Mouse (Mus musculus) cerebellum, adult 9-10 months (tissue): ENCODE measurements around the gene D16Ertd472e.

Experiments
- DNase-seq: peaks from one replicate; pipeline ENCODE4 v3.0.0; 2022

Gene D16Ertd472e

DNA sequence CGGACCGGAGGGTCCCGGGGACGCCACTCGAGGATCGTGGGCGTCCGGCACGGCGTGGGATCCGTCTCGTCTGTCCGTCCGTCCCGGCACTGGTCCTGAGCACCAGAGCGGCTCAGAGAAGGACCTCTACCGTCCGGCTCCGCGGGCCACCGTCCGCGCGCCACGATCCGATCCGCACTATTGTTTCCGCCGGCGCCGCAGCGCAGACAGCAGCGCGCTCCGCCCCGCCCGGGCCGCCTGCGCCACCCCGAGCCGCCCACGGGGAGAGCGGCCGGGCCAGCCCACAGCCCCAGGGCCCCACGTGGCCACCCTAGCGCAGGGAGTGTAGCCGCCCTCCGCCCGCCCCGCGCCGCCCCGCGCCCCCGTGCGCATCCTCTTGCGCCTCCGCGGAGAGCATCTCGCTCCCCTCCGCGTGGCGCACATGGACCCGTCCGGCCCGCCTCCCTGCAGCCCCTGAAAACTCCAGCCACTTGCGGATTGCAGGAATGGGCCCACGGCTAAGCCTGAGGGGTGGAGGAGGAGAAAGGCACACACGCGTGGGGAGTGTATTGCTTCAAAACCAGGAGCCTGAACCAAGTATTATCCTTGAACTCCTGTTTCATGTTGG, at the start of gene D16Ertd472e:
D16Ertd472e (minus strand) TSS at position 231 of the 607 bp plus-strand sequence.
- peak; percentile 12 for DNase-seq

DNA sequence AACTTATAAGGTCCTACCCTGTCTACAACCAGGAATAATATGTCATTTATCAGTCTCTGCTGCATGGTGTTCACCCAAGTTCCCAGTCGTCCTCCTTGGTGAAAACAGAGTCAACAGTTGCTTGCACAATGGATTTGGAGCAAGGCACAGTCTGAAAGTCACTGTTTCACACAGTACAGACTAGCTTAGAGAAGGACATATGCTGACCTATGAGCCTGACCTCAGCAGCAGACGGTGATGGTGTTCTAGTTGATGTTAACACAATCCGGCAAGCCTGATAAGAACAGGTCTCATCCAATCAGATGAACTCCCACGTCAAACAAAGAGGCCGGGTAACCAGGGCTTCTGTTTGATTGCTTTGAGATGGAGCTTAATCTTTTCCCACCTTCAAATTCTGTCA, 46.2 kb upstream of the D16Ertd472e start:
- no peak for DNase-seq

DNA sequence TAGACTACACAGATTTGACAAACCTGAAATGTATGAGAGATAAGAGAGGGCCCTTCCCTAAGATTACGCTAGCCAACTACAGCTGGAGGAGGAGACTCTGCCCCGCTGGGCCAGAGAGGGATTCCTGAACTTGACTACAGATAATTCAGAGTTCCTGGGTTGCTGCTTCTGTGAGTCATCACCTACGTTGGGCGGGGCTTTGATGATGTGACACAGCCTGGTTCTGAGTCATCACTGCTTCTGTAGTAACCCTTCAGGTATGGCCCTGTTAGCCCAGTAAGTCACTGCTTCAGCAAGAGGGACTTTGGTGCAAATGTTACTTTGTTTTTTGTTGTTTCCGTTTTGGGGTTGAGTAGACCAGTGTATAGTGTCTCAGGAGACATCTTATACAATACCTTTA, 42.9 kb upstream of the D16Ertd472e start:
- no peak for DNase-seq

DNA sequence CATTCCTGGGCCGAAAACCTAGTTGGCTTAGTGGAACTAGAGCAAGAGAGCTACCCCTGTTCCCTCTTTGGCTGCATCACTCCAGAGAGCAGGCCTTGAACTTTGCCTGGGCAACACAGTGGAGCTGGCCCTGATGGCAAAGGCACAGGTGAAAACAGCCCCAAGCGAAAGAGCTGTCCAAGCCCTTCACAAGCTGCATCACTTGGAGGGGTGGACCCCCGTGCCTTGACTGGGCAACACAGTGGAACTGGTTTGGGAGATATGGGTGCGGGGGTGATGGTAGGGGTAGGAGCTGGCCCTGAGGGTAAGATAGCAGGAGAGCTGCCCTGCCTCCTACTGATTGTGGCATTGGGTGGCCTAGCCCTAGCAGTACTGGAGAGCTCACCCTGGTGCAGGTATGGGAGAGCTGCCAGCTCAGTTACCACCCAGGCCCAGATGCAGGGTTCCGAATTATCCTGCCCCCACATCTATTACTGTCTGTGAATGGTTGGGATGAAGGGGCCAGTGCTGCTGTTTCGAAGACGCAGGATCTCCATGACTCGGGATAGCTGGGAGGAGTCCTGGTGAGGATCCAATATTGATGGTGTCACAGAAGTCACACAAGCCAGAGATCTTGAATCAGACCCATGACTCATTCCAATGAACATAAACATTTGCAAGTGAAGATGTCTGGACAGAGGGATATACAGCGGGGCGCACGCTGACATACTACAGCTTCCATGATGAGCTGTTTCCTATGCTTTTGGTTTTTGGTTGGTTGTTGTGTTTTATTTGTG, 41.4 kb upstream of the D16Ertd472e start:
- DNase-seq = no peak

DNA sequence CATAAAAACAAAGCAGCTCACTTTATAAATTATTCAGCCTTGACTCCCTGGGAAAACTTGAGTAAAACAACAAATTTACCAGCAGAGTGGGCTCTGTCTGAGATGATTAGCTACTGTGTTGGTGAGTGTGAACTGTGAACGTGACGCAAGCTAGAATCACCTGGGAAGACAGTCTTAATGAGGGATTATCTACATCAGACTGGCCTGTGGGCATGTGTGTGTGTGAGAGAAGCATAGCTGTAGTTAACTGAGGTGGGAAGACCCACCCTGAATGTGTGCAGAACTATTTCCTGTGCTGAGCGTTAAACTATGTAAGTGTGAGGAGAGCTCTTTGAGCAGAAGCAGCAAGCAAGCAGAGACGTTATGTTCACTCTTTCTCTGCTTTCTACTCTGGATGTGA, 29.7 kb upstream of the D16Ertd472e start:
- no peak for DNase-seq

DNA sequence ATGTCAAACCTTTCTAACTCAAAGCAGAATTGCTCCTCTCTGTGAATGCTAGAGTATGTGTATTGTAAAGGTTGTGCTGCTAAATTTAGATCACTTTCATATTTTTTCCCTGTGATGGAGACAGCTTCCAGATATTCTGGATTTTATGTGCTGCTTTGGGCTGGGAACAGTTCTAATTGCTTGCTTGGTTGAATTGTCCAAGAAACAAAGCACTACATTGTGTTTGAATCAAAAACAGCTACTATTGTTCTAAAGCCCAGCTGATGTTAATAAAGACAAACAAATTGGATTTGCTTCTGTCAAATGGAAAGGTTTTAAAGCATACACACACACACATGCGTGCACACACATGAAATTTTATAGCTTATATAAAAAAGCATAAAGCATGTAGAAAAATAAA, 22.4 kb upstream of the D16Ertd472e start:
- no peak for DNase-seq

DNA sequence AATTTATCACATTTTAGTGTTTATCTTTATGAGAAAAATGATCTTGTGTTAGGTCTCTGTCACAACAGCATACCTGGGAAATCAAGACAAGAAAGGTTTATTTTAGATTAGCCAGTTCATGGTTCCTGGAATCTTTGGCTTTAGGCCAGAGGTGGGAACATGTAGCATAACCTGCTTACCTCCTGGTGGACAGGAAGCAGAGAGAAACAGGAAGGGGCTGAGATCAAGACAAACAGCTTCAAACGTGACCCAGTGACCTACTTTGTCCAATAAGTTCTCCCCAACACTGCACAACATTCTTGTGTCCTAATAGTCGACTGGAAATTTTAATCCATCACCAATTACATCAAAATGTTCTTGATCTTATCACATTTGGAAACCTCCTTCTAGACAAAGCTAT, 19.9 kb upstream of the D16Ertd472e start:
- DNase-seq = no peak

DNA sequence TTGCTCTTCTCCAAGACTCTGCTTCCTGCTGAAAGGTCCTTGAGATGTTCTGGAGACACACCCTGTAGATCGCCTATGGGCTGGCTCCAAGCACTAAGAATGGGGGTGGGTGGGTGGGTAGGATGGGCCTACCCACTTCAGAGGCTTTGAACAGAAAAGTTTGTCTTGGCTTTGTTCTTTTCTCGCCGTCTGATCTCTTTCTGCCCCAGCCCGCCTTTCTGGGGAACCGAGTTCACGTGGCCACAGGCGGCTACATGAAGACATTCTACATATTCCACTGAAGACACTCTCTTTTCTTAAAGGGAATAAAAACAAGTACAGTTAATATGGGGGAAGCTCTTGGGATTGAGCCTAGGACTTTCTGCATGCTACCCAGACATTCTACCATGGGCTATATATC, 19.3 kb upstream of the D16Ertd472e start:
- DNase-seq = no peak

DNA sequence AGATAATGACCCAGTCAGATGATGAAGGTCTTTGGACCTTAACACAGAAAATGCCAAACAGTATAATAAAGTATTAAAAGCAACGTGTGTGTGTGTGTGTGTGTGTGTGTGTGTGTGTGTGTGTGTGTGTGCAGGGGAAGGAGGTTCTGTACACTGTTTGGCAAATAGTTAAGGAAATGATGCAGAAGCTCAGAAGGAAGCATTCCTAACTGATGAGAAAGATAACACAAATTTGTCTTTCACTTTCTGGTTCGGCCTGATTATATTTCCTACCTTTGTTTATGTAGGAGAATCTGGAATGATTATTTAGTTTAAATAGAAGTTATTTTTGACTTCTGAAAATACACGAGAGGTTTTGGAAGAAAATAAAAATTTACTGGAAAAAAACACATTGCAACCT, 17.6 kb upstream of the D16Ertd472e start:
- no peak for DNase-seq

DNA sequence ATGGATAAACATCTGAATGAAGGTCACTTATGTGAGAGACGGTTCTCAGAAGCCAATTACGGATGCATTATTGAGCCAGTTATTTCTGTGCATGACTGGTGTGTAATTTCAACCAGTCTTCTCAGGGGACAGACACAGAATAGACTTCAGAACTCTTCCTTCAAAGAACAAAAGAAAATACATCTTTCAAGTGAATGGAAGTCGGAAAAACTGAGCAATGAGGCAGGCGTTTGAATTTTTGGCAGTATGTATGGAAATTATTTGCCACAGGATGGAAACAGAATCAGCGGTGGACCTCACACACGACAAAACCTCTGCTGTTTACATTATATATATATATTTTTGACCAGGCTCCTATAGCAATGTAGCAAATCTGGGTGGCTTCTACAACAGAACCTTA, 14.6 kb upstream of the D16Ertd472e start:
- no peak for DNase-seq

DNA sequence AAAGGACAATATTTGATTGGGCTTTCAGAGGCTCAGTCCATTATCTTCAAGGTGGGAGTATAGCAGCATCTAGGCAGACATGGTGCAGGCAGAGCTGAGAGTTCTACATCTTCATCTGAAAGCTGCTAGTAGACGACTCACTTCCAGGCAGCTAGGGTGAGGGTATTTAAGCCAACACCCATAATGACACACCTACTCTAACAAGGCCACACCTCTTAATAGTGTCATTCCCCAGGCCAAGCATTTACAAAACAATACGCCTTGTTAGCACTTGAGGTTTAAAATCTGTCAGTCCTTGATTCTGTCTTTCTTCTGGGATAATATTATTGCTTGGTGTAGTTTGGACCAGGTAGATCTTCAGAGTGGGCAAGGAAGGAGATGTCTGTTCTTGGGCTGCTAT, 12.3 kb upstream of the D16Ertd472e start:
- no peak for DNase-seq

DNA sequence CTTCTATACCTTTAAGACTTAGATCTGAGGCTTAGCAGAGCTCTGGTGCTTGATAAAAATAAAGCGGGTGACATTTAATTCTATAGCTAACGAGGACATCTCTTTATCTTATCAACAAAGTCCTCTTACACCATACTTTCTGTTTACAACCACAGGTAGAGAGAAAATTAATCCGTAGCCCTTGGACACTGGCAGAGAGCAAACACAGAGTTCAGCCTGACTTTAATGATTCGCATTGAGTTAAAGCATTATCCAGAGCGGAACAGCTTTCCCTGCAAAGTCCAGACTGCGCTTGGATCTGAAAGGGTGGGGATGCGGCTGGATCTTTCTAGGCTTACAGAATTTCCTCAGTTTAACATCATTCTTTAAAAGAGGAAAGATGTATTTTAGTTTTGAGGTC, 10.1 kb upstream of the D16Ertd472e start:
- no peak for DNase-seq

DNA sequence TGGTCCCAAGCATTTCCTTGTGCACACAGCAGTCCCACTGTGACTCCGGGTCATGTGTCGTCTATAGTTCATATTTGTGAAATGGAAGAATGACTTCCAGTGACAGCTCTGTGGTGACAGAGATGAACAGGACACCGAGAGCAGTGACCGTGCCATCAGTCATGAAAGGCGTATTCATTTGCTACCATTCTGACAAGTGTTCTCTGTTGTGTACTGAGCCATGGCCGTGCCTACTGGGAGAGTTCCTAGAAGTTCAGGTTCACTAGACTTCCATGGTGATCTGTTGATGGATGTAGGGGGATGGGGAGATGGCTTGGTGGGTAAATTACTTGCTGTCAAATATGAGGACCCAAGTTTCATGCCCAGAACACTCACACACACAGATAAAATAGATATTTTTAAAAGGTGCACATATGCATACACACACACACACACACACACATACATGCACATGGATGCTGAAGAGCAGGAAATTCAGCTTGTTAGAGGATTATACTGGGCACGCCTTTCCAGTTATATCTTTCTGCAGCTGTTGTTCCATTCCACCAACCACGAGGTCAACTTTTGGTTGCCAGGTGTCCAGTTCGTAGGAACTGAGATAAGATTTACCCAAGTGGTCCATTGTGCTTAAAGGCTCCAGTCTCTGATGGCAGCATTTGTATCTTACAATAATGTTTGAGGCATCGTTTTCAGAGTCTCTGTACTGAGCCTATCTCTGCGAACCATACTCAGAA, 9.3 kb upstream of the D16Ertd472e start:
- DNase-seq = no peak

DNA sequence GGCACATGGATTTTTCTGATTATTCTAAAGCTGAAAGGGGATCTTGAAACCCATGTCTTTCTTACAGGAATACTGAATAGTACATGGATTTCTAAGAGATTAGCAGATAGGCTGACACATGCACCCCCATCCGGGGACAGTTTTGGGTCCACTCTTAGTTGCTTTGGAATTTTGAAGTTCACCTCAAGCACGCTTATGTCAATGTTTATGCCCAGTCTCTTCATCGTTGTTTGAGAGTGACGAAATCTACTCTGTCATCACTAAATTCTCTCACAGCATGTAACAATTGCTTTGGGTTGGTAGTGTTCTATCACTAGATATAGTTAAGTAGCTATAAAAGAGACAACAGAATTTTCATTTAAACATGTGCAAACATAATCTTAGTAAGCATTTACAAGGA, 8.7 kb upstream of the D16Ertd472e start:
- no peak for DNase-seq

DNA sequence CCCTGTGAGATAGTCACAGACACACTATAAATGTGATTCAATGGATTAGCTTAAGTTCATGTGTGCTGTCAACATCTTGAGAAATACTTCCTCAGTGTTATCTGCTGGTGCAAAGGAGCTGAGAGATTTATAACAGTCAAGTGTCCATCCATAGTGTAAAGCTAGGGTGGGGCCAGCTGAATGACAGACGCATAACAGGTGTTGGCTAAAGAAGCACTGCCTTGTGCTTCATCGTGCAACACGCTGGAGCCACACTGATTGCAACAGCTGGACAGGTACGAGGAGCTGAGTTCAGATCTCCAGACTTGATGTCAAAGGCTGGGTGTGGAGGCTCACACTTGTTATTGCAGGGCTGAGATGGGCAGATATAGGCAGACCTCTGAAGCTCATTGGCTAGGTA, 7.5 kb upstream of the D16Ertd472e start:
- DNase-seq = no peak

DNA sequence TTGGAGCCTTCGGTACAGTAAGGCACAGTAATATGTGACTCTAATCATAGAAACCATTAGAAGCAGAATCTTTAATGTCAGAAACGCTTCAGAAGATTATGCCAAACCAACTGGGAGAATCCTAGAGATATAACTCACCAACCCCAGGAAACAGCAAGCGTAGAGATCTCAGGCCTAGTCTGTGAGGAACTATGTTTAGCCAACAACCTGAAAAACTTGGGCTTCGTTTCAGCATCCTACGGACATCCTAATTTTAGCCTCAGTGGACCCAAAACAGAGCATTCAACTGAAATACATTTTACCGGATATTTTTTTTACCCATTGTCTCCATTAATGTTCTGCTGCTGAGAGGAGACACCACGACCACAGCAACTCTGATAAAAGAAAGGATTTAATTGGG, 3.9 kb upstream of the D16Ertd472e start:
- DNase-seq = no peak

DNA sequence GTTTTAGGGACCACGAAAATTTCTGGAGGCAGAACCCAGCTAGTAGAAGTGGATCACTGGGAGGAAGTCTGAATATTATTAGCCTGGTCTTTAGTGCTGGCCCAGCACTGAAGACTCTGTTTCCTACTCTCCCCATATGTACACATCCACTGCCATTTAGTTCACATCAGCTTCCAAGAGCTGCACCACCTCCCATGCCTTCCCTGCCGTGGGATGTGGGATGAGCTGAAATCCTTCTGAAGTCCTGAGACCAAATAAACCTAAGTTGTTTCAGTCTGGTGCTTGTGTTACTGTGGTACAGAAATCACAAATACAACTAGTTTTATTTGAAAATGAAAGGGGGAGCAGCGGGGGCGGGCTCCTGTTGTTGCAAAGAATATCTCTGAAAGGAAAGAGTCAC, 2.9 kb upstream of the D16Ertd472e start:
- no peak for DNase-seq

DNA sequence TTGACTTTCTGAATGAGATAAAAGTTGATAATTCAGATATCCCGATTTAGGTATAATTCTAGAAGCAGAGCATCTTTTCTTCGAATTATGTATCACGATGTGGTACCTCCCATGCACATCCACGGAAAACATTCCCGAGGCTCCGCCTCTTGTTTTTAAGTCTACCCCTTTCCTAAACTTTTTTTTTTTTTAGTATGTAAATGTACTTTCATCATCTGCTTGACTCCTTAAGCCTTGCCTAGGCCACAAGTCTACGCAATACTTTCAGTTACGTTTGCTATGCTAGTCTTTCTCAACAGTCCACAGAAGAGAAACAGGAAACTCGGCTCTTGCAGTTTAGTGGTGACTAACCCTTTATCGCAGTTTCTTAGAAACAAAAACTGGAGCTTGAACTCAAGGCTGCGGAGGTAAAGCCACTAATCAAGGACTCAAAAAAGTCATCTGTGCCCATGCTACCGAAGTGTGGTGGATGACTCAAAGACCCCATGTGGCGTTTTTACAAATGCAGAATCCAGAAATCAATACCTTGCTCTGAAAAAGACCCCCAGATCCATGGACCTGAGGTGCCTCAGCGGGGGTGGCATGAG, 670 bp upstream of the D16Ertd472e start:
- DNase-seq = no peak

DNA sequence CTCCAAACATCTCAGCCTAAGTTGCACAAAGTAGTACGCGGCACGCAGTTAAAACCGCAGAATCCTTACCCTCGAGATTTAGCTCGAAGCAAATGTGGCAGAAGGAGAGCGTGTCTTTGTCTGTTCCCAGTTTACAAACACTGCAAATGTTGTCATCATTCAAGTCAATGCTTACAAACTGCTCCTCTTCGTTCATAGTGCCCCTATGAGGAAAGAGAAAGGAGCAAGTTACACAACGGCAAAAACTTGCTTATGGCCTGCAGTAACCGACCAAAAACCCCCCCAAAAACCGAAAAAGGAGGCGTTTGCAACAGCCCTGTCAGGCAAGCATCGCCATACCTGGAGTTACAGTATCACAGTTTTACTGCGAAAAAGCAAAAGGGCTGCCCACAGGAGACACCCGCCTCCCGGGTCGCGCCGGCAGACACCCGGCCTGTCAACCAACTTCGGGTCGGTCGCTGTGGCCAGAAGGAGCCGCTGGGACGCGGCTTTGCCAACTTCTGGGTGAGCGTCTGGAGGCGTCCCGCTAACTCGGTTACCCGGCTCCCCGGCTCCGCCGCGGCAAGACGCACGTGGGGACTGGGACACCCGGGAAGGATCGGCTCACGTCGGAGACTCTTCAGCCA, 543 bp downstream of the D16Ertd472e start:
- DNase-seq = no peak

DNA sequence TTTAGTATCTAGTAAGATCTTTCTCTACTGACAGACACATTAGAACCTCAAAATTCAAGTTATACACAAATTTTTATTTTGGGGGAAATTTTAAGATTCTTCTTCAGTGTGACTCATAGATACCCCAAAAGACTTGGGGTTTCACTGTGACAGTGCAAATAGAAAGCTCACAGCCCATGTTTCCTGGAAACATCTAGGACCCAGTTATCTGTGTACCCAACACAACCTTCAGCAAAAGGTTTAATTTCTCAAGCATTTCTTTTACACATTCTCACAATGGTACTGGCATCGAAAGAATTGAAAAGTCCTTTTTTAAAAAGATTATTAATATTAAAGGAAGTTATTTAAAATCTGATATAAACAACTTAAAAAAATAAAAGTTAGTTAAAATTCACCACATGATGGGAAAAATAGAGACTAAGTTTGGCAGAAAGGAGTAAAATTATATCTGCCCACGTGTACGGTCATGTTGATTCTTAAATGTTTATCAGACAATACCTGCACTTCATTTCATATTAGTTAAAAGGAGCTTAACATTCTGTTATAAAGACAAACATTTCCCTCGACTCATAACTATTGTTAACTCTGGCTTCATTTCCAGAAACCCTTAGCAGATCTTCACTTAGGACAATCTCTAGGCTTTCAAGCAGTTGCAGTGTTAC, 1.2 kb downstream of the D16Ertd472e start:
- no peak for DNase-seq

DNA sequence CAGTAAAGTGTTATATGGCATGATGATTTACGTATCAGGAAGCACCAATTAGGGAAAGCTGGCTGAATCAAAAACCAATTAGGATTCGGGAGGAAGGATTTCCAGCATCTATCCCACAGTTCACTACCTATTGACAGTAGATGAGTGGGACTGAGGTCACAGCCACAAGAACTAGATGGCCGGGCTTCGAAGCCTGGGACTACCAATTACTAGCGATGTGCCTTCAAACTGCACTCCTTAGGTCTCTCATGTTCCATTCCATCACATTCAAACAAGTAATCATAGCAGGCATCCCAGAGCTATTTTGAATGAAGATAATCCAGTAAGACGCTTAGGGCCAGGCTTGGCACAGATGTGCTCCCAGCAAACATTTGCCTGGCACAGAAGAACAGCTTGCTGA, 2.3 kb downstream of the D16Ertd472e start:
- DNase-seq = no peak

DNA sequence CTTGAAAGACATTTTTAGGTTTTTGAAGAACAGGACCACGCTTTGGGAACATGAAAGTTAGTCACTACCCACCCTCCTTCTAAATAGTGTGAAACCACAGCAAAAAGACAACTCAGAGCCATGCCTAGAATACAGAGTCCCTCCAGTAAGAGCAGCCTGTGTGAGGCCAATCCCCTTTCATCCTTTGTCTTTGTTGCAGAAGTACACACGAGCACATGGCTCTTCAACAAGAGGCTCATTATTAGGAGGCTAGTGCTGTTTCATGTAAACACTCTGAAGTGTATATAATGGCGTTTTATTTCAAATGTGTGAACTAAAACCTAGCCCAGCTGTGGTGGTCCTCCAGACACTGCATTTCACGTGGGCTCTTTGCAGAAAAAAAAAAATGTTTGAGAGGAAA, 3.5 kb downstream of the D16Ertd472e start:
- no peak for DNase-seq
